Mouse (Mus musculus) layer of hippocampus, postnatal 10 days (tissue): Measurements from ENCODE around the gene Cdk5r1. TPM values are rescaled to one million over a fixed set of nuclear protein-coding genes. Genes with fewer than 3 reads are reported as not detected.

Source experiments
- DNase-seq, 2 experiments: peaks; one replicate each; pipeline ENCODE4 v3.0.0; 2021; ENCODE audit warnings: low spot score in 2 of 2
- total RNA-seq, 2 experiments: library from RNA; stranded (reverse); gene quantifications; 2 replicates each; pipeline ENCODE4 v1.2.3; 2021

The Cdk5r1 gene
- total RNA-seq, 2 experiments from 2014 or later = 277 to 285 TPM

DNA sequence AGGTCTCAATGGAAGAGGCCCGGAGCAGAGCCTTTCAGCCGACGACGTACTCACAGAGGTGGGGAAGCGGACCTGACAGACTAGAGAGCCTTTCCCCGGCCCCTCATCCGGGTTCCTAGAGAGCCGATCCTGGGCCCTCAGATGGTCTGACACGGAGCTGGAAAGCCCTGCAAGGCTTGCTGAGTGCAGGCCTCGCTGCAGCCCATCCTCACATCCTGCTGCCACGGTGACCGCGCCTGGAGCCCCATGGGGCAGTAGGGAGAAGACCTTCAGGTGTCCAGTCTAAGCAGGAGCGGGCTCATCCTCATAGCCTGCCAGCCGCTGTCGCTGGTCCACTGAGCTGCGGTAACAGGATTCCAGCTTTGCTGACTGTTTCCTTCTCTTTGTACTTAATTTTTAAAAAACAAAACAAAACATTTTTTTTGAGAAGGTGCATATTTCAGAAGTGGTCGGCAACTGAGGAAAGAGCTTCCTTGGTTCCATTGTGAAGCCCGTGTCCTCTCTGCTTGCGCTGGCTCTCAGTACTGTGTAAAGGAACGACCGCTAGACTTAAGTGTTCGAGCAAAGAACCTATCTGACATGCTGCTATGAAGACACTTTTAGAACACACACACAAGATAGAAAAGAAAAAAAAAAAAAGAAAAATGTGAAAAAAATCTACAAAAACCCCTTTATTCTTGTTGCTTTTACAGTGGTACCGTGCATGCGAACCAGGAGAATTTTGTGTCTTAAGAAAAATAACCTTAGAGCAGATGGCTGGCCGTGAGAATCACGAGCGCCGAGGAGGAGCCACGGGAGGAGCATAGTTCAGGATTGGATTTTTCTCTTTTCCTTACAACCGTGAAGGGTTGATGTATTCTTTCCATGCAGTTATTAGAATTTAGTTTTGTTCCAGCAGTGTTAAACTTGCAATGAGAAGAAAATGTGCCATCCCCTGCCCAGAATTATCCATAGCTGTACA lies 3.4 kb downstream of the Cdk5r1 start:
- peak; percentile 32 to 48 for DNase-seq

DNA sequence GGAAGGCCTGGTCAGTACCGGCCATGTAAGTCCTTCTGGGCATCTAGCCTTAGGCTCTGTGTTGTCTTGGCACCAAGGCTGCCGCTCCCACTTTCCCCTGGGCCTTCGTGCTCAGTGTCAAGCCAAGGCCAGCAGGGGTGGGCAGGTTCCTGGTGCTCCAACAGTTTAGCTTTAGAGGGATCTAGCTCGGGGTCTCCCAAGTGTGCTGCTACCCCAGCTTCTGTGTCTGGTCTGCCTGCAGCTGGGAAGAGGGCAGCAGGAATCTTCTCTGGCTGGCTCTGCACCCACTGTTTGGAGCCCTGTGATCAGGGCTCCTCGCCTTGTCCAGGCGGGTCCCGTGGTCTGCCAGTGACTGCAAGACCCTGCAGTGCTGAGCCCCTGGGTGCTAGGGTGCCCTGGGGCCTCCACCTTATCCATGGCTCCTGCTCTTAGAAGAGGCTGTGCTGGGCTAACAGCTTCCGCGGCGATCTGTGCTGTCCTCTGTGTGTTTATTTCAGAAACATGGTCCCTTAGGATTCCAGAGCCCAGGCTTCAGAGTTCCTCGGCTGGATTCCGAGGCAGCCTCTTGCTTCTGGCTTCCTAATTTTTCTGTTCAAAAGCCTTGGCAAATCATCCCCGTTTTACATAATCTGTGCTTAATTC lies 4.7 kb downstream of the Cdk5r1 start:
- DNase-seq = peak in 1 of 2 experiments; percentile 22

- peak in 1 of 2 experiments; percentile 31 for DNase-seq
Observed at GRCm38 (mm10) chr11:80482347-80482746, 5.5 kb downstream of the Cdk5r1 start.

DNA sequence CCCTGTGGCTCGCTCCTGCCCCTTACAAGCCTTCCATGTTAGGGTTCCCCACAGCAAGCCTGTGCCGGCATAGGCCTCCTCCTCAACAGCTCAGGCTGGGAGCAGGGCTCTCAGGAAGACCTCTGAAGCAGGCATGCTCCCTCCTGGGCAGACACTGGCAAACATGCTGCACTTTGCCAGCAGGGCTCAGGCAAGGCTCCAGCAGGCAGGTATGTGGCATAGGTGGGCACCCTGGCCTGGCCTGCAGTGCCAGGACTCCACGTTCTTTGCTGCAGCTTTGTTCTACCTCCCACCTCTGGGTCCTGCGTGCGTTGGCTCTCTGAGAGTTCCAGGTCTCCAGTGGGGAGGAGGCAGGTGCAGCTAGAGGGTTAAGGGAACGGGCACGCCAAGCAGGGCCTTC lies 6.1 kb downstream of the Cdk5r1 start:
- DNase-seq = peak in 1 of 2 experiments; percentile 46

DNA sequence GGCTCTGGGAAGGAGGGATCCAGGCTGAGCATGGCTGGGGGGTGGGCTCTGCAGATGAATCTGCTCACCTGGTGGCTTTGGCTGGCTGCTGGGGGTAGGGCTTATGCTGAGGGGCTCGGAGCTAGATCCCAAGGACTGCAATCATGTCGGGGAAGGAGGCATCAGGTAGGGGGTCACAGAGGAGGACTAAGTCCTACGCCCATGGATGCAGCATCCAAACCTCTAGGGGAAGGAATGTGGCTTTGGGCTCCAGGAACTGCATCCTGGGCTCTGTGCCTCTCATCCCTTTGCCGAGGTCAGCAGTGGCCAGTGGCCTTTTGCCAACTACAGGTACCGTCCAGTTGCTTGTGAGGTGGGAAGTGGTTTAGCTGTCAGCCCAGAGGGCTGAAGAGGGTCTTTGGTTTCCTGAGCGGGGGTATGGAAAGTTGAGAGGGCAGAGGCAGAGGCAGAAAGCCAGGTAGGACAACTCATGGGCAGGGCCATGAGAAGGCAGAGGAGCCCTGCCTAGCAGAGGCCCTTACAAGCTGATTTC lies 6.8 kb downstream of the Cdk5r1 start:
- peak in 1 of 2 experiments; percentile 39 for DNase-seq

DNA sequence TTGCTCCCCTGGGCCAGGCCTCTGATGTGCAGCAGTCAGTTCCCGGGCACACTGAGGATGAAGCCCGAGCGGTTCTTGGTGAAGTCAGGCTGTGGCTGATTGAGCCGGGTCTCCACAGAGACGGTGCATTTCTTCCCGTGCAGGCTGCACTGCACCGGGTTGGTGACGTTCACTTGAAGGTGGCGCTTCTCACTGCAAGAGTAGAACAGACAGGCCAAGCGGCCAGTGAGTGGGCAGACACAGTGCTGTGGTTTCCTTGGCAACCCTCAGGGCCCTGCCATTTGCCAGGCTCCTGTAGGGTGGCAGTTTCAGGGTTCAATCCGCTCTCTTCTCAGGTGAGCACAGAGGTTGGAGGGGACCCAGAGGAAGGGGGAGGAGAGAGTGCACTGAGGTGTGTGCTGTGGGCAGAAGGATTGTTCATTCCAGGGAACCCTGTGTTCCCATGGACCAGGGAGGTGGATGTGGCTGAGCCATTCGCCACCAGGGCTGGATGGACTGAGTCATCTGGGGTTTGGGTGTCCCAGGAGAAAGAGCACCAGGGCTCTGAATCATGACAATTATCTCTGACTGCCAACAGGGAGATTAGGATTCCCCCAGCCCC lies 7.5 kb downstream of the Cdk5r1 start:
- peak; percentile 71 to 75 for DNase-seq

GRCm38 (mm10) chr11:80485120-80485551 lies 8.3 kb downstream of the Cdk5r1 start:
- peak; percentile 18 to 38 for DNase-seq

DNA sequence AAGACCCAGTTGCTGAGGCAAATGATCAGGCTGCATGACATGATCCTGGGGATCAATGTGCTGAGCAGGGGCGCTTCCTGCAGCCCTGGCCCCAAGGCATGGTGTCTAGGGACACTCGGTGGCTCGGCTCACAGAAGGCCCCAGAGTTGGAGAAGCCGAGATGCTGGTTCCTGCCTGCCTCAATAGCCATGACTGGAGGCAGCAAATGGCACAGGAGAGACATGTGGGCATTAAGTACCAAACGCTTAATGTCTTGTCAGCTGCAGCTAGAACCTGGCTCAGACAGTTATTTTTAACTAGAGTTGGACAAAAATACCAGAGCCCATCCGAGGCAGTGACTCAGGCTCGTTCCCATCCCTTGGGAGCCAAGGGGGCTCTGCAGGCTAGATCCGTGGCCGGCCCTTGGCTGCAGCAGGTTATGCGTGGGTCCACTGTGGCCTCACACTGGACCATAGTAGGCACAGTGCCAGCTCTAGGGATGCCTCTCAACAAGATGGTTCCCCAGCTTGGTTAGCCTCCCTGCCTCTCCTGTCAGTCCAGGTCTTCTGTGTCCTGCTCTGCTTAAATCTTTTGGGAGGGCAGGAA lies 8.9 kb downstream of the Cdk5r1 start:
- peak in 1 of 2 experiments; percentile 19 for DNase-seq

GRCm38 (mm10) chr11:80487904-80488587 lies 11.2 kb downstream of the Cdk5r1 start:
- DNase-seq = no peak

DNA sequence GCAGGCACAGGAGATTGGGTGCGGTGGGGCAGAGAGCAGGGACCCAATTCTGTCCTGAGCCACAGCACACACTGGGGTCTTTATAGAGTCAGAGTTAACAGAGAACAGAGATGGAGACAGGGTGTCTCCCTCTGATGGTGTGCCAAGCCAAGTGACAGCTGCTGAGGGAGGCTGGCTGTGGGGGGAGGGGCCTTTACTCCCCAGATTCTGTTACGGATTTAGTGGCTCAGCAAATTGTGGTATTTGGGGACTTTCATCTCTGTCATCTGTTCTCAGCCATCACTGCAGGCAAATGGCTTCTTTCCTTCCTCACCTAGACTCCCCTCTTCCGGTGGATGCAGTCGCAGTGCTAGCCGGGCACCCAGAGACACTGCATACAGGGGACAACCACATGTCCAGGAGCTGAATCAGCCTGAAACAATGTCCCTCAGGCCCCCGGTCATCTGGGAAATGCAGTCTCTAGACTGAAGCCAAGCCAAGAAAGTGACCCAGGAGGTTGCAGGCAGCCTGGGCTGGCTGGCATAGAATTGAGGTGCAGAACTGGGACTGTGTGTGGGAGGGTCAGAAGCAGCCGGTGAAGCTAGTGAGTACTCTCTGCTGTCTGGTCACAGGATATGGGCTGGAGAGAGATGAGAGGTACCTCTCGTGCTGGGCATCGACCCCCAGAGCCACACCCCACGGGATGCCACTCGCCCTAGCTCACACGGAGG lies 12.5 kb downstream of the Cdk5r1 start:
- peak; percentile 72 to 75 for DNase-seq

GRCm38 (mm10) chr11:80489882-80490196 lies 13.0 kb downstream of the Cdk5r1 start:
- peak; percentile 14 to 34 for DNase-seq

DNA sequence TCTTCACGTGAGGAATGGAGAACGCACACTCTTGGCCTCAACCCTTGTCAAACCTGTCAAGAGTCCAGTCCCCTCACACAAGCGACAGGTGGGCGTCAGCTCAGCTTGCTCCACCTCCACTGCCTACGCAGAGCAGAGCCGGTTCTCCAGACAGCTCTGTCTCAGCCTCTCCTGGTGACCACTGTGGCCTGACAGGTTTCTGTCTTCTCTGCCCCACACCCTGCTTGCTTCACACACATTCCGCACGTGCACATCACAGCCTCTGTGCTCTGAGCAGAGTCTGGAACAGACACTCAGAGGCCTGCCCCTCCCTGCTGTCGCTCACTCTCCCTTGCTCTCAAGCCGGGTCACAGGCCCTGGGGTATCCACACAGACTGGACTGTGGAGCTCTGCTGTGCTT lies 14.0 kb downstream of the Cdk5r1 start:
- DNase-seq = no peak

DNA sequence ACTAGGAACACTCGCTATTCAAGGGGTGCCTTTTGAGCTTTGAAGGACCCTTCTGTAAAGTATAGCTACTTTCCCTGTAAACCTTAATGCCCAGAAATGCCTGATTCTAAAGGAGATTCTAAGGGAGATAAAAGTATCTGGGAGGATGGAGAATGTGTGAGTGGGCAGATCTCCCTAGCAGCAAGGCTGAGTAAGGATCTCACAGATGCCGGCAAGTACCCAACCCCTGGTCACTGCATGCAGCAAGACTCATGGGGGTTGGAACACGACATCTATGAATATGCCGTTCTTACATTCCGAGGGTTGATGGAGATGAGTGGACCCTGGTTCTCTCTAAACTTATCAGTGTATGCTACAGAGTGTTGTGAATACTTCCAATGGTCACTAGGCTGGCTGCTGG lies 16.4 kb downstream of the Cdk5r1 start:
- no peak for DNase-seq

- no peak for DNase-seq
Observed at GRCm38 (mm10) chr11:80494852-80495251, 18.0 kb downstream of the Cdk5r1 start.

- no peak for DNase-seq
Observed at GRCm38 (mm10) chr11:80495972-80496371, 19.1 kb downstream of the Cdk5r1 start.

- DNase-seq = no peak
Observed at GRCm38 (mm10) chr11:80496640-80497039, 19.8 kb downstream of the Cdk5r1 start.

DNA sequence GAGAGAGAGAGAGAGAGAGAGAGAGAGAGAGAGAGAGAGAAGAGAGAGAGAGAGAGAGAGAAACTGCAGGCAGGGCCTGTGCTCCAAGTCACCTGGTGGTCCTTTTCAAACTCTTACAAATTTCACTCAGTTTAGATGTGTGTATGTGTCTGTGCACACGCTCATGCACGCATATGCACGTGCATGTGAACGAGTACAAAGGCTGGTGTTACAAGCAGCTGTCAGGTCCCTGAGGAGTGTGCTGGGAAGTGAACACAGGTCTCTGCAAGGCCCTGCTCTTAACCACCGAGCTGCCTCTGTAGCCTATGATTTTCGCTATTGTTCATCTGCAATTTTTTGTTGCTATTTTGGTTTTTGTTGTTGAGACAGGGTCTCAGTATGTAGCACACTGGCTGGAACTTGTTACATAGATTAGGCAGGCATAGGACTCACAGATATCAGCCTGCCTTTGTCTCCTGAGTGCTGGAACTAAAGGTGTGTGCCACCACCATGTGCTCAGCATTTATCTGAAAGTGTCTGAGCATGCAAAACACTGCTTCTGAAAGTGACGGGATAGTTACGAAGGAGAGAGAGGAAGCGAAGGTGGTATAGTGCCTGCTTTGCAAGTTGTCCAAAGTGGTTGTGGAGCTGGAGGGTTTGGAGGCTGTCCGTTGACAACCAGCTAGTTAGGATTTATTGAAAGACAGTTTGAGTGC lies 20.5 kb downstream of the Cdk5r1 start:
- no peak for DNase-seq

DNA sequence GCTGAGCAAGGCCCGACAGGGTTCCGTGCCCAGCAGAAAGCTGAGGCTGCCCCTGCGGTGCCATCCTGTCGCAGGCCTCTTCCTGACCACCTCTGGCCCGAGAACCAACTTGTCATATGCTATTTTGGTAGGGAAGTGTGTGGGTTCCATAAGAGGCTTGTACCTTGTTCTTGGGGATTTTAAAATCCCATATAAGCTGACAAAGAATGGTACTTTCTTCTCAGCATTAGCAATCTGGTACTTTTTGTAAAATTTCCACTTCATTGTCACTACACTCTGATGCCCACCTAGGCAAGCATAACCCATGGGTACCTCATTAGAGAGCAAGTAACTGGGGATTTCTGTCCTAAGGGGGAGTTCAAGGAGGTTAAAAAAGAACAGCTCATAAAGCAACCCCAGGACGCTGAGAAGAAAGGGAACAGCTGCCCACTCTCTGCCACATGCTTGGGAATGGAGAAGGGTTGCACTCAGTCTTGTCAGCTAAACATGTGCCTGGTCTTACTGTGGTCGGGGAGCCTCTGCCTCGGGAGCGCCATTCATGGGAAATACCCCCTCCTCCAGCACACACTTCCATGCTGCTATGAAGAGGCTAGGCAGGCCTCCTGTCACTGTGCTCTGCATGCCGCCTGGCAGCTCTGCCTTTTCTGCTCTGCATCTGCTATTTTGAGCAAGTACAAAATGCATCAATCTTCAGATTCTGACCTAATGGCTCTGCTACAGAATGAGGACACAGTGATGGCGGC lies 21.7 kb downstream of the Cdk5r1 start:
- peak; percentile 37 to 42 for DNase-seq

DNA sequence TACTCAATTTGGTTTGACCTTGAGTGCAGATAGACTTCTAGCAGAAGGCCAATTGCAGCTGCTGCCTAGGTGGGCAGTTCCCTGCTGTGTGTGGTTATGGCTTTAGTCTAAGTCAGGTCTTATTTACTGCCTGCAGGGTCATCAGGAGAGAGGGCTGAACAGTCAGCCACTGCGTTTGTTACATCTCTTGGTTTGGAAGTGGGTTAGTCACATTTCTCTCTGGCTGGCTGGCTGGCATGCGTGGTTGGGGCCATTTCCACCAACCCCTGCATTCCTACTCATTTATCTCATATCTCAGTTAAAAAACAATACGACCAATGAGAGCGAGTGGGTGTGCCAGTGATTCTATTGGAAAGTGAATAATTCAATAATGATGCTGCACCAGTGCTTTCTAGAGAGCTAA lies 22.7 kb downstream of the Cdk5r1 start:
- DNase-seq = no peak
